Mouse (Mus musculus) thymus, adult 2 months (tissue): ENCODE data around the gene S100pbp.

Experiments
- CTCF ChIP-seq: fragments of 200-500 bp; IDR thresholded peaks from 2 replicates; pipeline ENCODE4 v1.5.1; 2012; ENCODE audit warnings: mild to moderate bottlenecking, control low read depth, low read length, moderate library complexity, borderline replicate concordance; ENCODE audit not compliant: control insufficient read depth, poor library complexity, insufficient read depth; ENCODE audit errors: extremely low read depth
- POLR2A ChIP-seq: fragments of 200-500 bp; IDR thresholded peaks from 2 replicates; pipeline ENCODE4 v1.6.1; 2012; ENCODE audit warnings: mild to moderate bottlenecking, low read length, control low read depth, moderate library complexity; ENCODE audit not compliant: control insufficient read depth, poor library complexity, insufficient read depth; ENCODE audit errors: extremely low read depth

GRCm38 (mm10) chr4:129135637-129136036 lies 53.9 kb downstream of the S100pbp start:
- no peak for TF ChIP-seq CTCF
- no peak for TF ChIP-seq POLR2A
